Comparison of ENCODE assay signal across 8 mouse cellular contexts in the genomic region with DNA sequence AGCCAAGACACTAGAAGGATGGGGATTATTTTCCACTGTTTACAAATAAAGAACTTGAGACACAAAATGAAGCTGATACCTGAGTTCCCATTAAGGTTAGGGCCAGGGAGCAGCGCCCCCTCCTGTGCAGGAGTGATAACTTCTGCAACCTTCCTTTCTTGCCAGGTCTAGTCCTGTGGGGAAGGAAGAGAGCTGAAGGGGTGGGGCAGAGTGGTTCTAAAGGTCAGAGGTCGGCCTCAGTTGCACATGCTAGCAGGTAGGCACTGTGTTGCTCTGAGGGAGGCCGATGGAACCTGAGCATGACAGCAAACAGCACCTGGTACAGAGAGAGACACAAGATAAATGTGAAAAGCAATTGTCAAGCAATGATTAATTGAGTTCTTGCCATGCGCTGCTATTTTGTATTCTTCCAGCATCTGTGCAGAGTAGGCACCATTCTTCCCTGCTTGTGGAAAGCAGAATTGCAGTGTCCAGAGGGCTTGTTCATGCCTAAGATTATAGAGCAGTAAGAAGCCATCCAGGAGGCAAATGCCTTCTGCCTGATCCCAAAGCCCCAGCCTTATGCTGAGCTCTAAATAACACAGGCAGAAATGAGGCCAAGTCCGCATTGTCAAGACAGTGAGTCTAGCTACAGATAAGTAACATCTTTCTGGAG.
DNase-seq lines count a peak whose midpoint lies in the region; ATAC-seq and TF ChIP-seq lines count a peak whose summit lies in the region.

No protein-coding gene starts in this region.

- no peaks in the 10 kb centered on the region for H3K36me3 ChIP-seq in liver, embryonic 14.5 days (replicated peaks; ENCODE audit: control insufficient read depth, insufficient read depth, low read depth)
- H3K36me3 ChIP-seq in heart, embryonic 12.5 days = no peaks in the 10 kb centered on the region

- DNase-seq in left cerebral cortex, adult 2 months (ENCODE audit: extremely low spot score in 1 of 2, low spot score in 2 of 2) = no peak
- no peak for DNase-seq in left cerebral cortex, postnatal 36 days (ENCODE audit: low spot score in 2 of 2)
- peak; percentile 27 for DNase-seq in ES-CJ7 (ENCODE audit: low read depth, low spot score)
- DNase-seq in adrenal gland, postnatal 14 days = peak; percentile 64
- DNase-seq in liver, embryonic 14.5 days (ENCODE audit: low read depth in 3 of 3, low spot score in 3 of 3) = no peak
- DNase-seq in embryo, embryonic 10.5 days (ENCODE audit: low spot score) = no peak
- no peak for DNase-seq in embryo, embryonic 9.5 days (ENCODE audit: extremely low spot score)

- ATAC-seq in liver, embryonic 14.5 days (ENCODE audit: insufficient read depth) = no peak
- no peak for ATAC-seq in heart, embryonic 12.5 days (ENCODE audit: insufficient number of reproducible peaks, low FRiP score)

- TF ChIP-seq EP300 in liver, embryonic 14.5 days (IDR thresholded peaks at IDR 0.05; ENCODE audit: low read depth) = no peak

- no peak overlapping the region for H3K9ac ChIP-seq in liver, embryonic 14.5 days (replicated peaks)
- no peak overlapping the region for H3K9ac ChIP-seq in heart, embryonic 12.5 days

- peaks cover 0 to 8% of the 10 kb centered on the region in 2 experiments; a peak in 2 of 4 replicates for H3K4me1 ChIP-seq in liver, embryonic 14.5 days (replicated peaks; ENCODE audit: control insufficient read depth in 2 of 2, insufficient read depth in 2 of 2, low read length in 1 of 2)
- no peaks in the 10 kb centered on the region for H3K4me1 ChIP-seq in heart, embryonic 12.5 days (replicated peaks)

- H3K4me2 ChIP-seq in liver, embryonic 14.5 days (ENCODE audit: low read depth) = no peak overlapping the region
- H3K4me2 ChIP-seq in heart, embryonic 12.5 days = no peak overlapping the region

- H3K27me3 ChIP-seq in liver, embryonic 14.5 days (ENCODE audit: control insufficient read depth, insufficient read depth, low read length) = no peaks in the 10 kb centered on the region
- no peaks in the 10 kb centered on the region for H3K27me3 ChIP-seq in heart, embryonic 12.5 days (replicated peaks)

- no peaks in the 10 kb centered on the region for H3K9me3 ChIP-seq in liver, embryonic 14.5 days (ENCODE audit: control insufficient read depth, low read length)
- no peaks in the 10 kb centered on the region for H3K9me3 ChIP-seq in heart, embryonic 12.5 days (replicated peaks)

- H3K27ac ChIP-seq in left cerebral cortex, adult 2 months = no peak overlapping the region
- H3K27ac ChIP-seq in liver, embryonic 14.5 days = no peak overlapping the region
- no peak overlapping the region for H3K27ac ChIP-seq in heart, embryonic 12.5 days (ENCODE audit: poor library complexity, severe bottlenecking)

- WGBS in liver, embryonic 14.5 days (ENCODE audit: insufficient replicate concordance) = 49% methylated on average over 5 of the region's 5 CpGs
- WGBS in heart, embryonic 12.5 days = 50% methylated on average over 5 of the region's 5 CpGs

- intact Hi-C loops in left cerebral cortex, adult 2 months (cut with DNase I) = no loop called here
- intact Hi-C loops in left cerebral cortex, postnatal 36 days (cut with DNase I) = no loop called here

- H3K4me3 ChIP-seq in left cerebral cortex, adult 2 months = no peak overlapping the region
- no peak overlapping the region for H3K4me3 ChIP-seq in liver, embryonic 14.5 days (ENCODE audit: insufficient read depth in 1 of 2, low read depth in 2 of 2, low read length in 2 of 2)
- no peak overlapping the region for H3K4me3 ChIP-seq in heart, embryonic 12.5 days

- peak; percentile 49 for TF ChIP-seq CTCF in left cerebral cortex, adult 2 months (IDR thresholded peaks at IDR 0.05)
- TF ChIP-seq CTCF in liver, embryonic 14.5 days (IDR thresholded peaks at IDR 0.05; ENCODE audit: low read depth) = peak; percentile 48

Comparison
In these comparisons a context has a peak if more than half of its experiments do, and no peak if none do; other contexts are left out.
1. DNase-seq: peak in ES-CJ7 (single experiment) and adrenal gland, postnatal 14 days (single experiment); none in left cerebral cortex, adult 2 months (0 of 2), left cerebral cortex, postnatal 36 days (0 of 2), liver, embryonic 14.5 days (0 of 3), embryo, embryonic 10.5 days (single experiment) and embryo, embryonic 9.5 days (single experiment).